Mouse (Mus musculus) embryonic facial prominence, embryonic 11.5 days (tissue): ENCODE measurements around the gene Fam53a. TPM values are rescaled to one million over a fixed set of nuclear protein-coding genes. Genes with fewer than 3 reads are reported as not detected.

ENCODE experiments used
- ATAC-seq: fragments of 200-750 bp; cut with Nextera tagmentation; replicated peaks from 2 replicates; pipeline ENCODE4 v1.8.0; 2017; ENCODE audit warnings: low read depth; ENCODE audit not compliant: insufficient number of reproducible peaks, low FRiP score, low TSS enrichment
- DNase-seq: peaks from one replicate; pipeline ENCODE4 v3.0.0-alpha.2; 2015; ENCODE audit warnings: low spot score
- H3K27ac ChIP-seq: fragments of 300-500 bp; sonication (generic); replicated peaks from 2 replicates; pipeline ENCODE4 v1.5.1; 2014; ENCODE audit warnings: mild to moderate bottlenecking, low read depth, low read length, control low read depth
- H3K27me3 ChIP-seq: fragments of 300-500 bp; sonication (generic); 2 replicates; pipeline ENCODE4 v1.6.1; 2014; ENCODE audit warnings: mild to moderate bottlenecking, low read length, moderate library complexity, mixed read lengths; ENCODE audit not compliant: control insufficient read depth, insufficient read depth
- H3K36me3 ChIP-seq: fragments of 300-500 bp; sonication (generic); replicated peaks from 2 replicates; pipeline ENCODE4 v1.6.1; 2014; ENCODE audit warnings: low read depth, mild to moderate bottlenecking, low read length, moderate library complexity, mixed read lengths; ENCODE audit not compliant: control insufficient read depth, insufficient read depth
- H3K4me1 ChIP-seq: fragments of 300-500 bp; sonication (generic); 2 replicates; pipeline ENCODE4 v1.6.1; 2014; ENCODE audit warnings: low read length, mixed read lengths; ENCODE audit not compliant: control insufficient read depth, insufficient read depth
- H3K4me2 ChIP-seq: fragments of 300-500 bp; sonication (generic); 2 replicates; pipeline ENCODE4 v1.6.1; 2014; ENCODE audit warnings: low read depth, mild to moderate bottlenecking, control low read depth, low read length, moderate library complexity
- H3K4me3 ChIP-seq: fragments of 300-500 bp; sonication (generic); 2 replicates; pipeline ENCODE4 v1.5.1; 2014; ENCODE audit warnings: low read depth, low read length, control low read depth
- H3K9ac ChIP-seq: fragments of 300-500 bp; sonication (generic); replicated peaks from 2 replicates; pipeline ENCODE4 v1.6.1; 2014; ENCODE audit warnings: mild to moderate bottlenecking, control low read depth, low read length
- H3K9me3 ChIP-seq: fragments of 300-500 bp; sonication (generic); replicated peaks from 2 replicates; pipeline ENCODE4 v1.6.1; 2016; ENCODE audit warnings: mild to moderate bottlenecking, low read length, inconsistent platforms, mixed read lengths; ENCODE audit not compliant: control insufficient read depth
- WGBS: fragments of 180-500 bp; shearing (Covaris S2); extraction: QIAGEN DNeasy Blood & Tissue Kit; methylation state at CpG from one replicate; pipeline ENCODE4 v1.1.7; 2014; 5-methylcytosine and 5-hydroxymethylcytosine counted together
- polyA plus RNA-seq: library from polyadenylated mRNA; unstranded; fragments of >200 nt; fragmentation: Nextera tagmentation; extraction: Ambion mirVana; gene quantifications from 2 replicates; pipeline ENCODE4 v1.2.1, GENCODE M21; 2014

Fam53a gene
- polyA plus RNA-seq, 1 experiment from 2014 or later, result 63.3 TPM

- Histone ChIP-seq H3K4me2 (peak within 1 kb of the TSS; percentile 83), H3K9ac (peak within 1 kb of the TSS; percentile 83), H3K36me3 (peaks cover 7% of the 10 kb centered on the region), H3K27ac (peak within 1 kb of the TSS; percentile 82), H3K9me3 (no peaks in the 10 kb centered on the region), H3K27me3 (no peaks in the 10 kb centered on the region), H3K4me3 (peak within 1 kb of the TSS; percentile 82), H3K4me1 (0 out of 2 replicates have a peak, but pooled peaks cover 2% of the 10 kb centered on the region)
- ATAC-seq, result peak; percentile 95
- peak; percentile 99 for DNase-seq
- under 1% methylated on average over 60 of the region's 60 CpGs for WGBS
These were observed 28.6 kb upstream of the Fam53a start, which contains the start of the genes Tacc3 and Tmem129 for GRCm38 (mm10) chr5:33657787-33658663. Tacc3 (plus strand) TSS chr5:33658128. Tmem129 (minus strand) TSS chr5:33658416.

GRCm38 (mm10) chr5:33657251-33657786 is 27.9 kb upstream of the Fam53a start:
- peak; percentile 20 for ATAC-seq
- H3K27ac ChIP-seq, result 0 out of 2 replicates have a peak overlapping the region, but pooled peaks have one; percentile 5
- H3K4me2 ChIP-seq, result peak overlapping the region; percentile 83
- peaks cover 7% of the 10 kb centered on the region for H3K36me3 ChIP-seq
- H3K4me1 ChIP-seq, result 0 out of 2 replicates have a peak, but pooled peaks cover 2% of the 10 kb centered on the region
- no peaks in the 10 kb centered on the region for H3K9me3 ChIP-seq
- peak overlapping the region; percentile 70 for H3K9ac ChIP-seq
- WGBS, result under 1% methylated on average over 32 of the region's 32 CpGs
- no peaks in the 10 kb centered on the region for H3K27me3 ChIP-seq
- H3K4me3 ChIP-seq, result peak overlapping the region; percentile 82
- DNase-seq, result no peak

- Histone ChIP-seq H3K9ac (peak overlapping the region; percentile 70), H3K4me2 (peak overlapping the region; percentile 83), H3K9me3 (no peaks in the 10 kb centered on the region), H3K27me3 (no peaks in the 10 kb centered on the region), H3K4me3 (peak overlapping the region; percentile 82), H3K27ac (no peak overlapping the region), H3K4me1 (0 out of 2 replicates have a peak, but pooled peaks cover 2% of the 10 kb centered on the region), H3K36me3 (peaks cover 7% of the 10 kb centered on the region)
- 26% methylated on average over 1 of the region's 1 CpGs for WGBS
- ATAC-seq (no peak), DNase-seq (no peak)
These were observed 27.3 kb upstream of the Fam53a start for GRCm38 (mm10) chr5:33656739-33657138.

GRCm38 (mm10) chr5:33655251-33655840 is 25.9 kb upstream of the Fam53a start:
- DNase-seq, result no peak
- Histone ChIP-seq H3K4me2 (no peak overlapping the region), H3K9ac (no peak overlapping the region), H3K4me1 (peaks cover 5% of the 10 kb centered on the region; the same call in 1 of the 2 replicates), H3K27me3 (no peaks in the 10 kb centered on the region), H3K4me3 (no peak overlapping the region), H3K36me3 (no peaks in the 10 kb centered on the region), H3K27ac (no peak overlapping the region), H3K9me3 (no peaks in the 10 kb centered on the region)
- ATAC-seq, result no peak
- 94% methylated on average over 10 of the region's 10 CpGs for WGBS

- ATAC-seq, result no peak
- Histone ChIP-seq H3K4me1 (peaks cover 4% of the 10 kb centered on the region; the same call in 1 of the 2 replicates), H3K4me3 (no peak overlapping the region), H3K9me3 (no peaks in the 10 kb centered on the region), H3K4me2 (no peak overlapping the region), H3K9ac (no peak overlapping the region), H3K27ac (no peak overlapping the region), H3K36me3 (no peaks in the 10 kb centered on the region; the same call in 1 of the 2 replicates), H3K27me3 (no peaks in the 10 kb centered on the region)
- 95% methylated on average over 13 of the region's 13 CpGs for WGBS
- no peak for DNase-seq
These were observed 25.0 kb upstream of the Fam53a start for GRCm38 (mm10) chr5:33654424-33654823.

GRCm38 (mm10) chr5:33652783-33653173 is 23.3 kb upstream of the Fam53a start:
- peaks cover 4% of the 10 kb centered on the region; the same call in 1 of the 2 replicates for H3K4me1 ChIP-seq
- DNase-seq (no peak), ATAC-seq (peak; percentile 26)
- peak overlapping the region; percentile 50 for H3K4me2 ChIP-seq
- peaks cover 2% of the 10 kb centered on the region for H3K36me3 ChIP-seq
- H3K27me3 ChIP-seq, result no peaks in the 10 kb centered on the region
- H3K9me3 ChIP-seq, result no peaks in the 10 kb centered on the region
- H3K4me3 ChIP-seq, result peak overlapping the region; percentile 80
- H3K9ac ChIP-seq, result peak overlapping the region; percentile 46
- no peak overlapping the region for H3K27ac ChIP-seq
- 4% methylated on average over 9 of the region's 9 CpGs for WGBS

GRCm38 (mm10) chr5:33651921-33652782 is 22.7 kb upstream of the Fam53a start, which contains the start of gene Slbp:
Slbp (minus strand) TSS chr5:33652574.
- H3K27ac ChIP-seq, result peak within 1 kb of the TSS; percentile 91
- DNase-seq, result peak; percentile 97
- under 1% methylated on average over 82 of the region's 82 CpGs for WGBS
- ATAC-seq, result peak; percentile 95
- peak within 1 kb of the TSS; percentile 69 for H3K4me2 ChIP-seq
- H3K4me3 ChIP-seq, result peak within 1 kb of the TSS; percentile 80
- H3K9ac ChIP-seq, result peak within 1 kb of the TSS; percentile 83
- H3K9me3 ChIP-seq, result no peaks in the 10 kb centered on the region
- H3K4me1 ChIP-seq, result peaks cover 4% of the 10 kb centered on the region; the same call in 1 of the 2 replicates
- peaks cover 2% of the 10 kb centered on the region for H3K36me3 ChIP-seq
- H3K27me3 ChIP-seq, result no peaks in the 10 kb centered on the region
